Mouse (Mus musculus) cortical plate, adult 2 months (tissue): ENCODE results near the gene Dnajb13.

ENCODE experiments used
- CTCF ChIP-seq: fragments of 200-500 bp; IDR thresholded peaks from 2 replicates; pipeline ENCODE4 v1.5.1; 2011; ENCODE audit warnings: mild to moderate bottlenecking, control low read depth, low read length; ENCODE audit not compliant: insufficient read depth; ENCODE audit errors: extremely low read depth
- POLR2A ChIP-seq: fragments of 200-500 bp; IDR thresholded peaks from 2 replicates; pipeline ENCODE4 v1.6.1; 2011; ENCODE audit warnings: mild to moderate bottlenecking, low read length, control low read depth; ENCODE audit not compliant: insufficient read depth; ENCODE audit errors: extremely low read depth

DNA sequence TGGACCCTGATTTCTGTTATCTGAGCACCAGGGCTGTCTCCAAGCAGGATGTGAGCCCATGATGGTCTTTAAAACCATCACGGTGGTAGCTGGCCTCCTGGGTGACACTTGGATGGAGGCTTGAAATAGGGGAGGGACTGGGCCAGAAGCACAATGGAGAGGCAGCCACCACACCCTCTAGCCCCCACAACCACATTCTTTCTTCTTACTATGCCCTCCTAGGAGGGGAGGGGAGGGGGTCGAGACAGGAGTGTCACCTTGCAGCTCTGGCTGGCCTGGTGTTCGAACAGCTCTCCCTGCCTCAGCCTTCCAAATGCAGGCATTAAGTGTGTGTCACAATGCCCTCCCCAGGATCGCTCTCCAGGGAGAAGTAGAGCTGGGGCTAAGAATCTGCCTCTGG lies 17.4 kb downstream of the Dnajb13 start:
- TF ChIP-seq POLR2A (no peak), CTCF (no peak)
